Mouse (Mus musculus): Measurements from ENCODE around the gene Asb5.
"Not testable (repeated sequence)": the region's sequence is repeated elsewhere in the genome, so short reads cannot be mapped to it uniquely, and the experiment has no call there.

The Asb5 gene

GRCm38 (mm10) chr8:54529382-54530296, at the start of gene Asb5, which contains the start of gene Spcs3:
Gene Asb5, plus strand, starts transcription at chr8:54529580.
Gene Spcs3, minus strand, starts transcription at chr8:54529998.
- peak; percentile 91 to 97 for DNase-seq (ENCODE audit: low spot score in 2 of 2)

- DNase-seq (ENCODE audit: low spot score in 2 of 2), result no peak
Observed at GRCm38 (mm10) chr8:54486555-54487273, 42.7 kb upstream of the Asb5 start.

- no peak for DNase-seq (ENCODE audit: low spot score in 2 of 2)
Observed at GRCm38 (mm10) chr8:54488437-54488836, 40.9 kb upstream of the Asb5 start.

- peak in 1 of 2 experiments; percentile 43 for DNase-seq (ENCODE audit: low spot score in 2 of 2)
Observed at GRCm38 (mm10) chr8:54491057-54491690, 38.2 kb upstream of the Asb5 start.

- DNase-seq (ENCODE audit: low spot score in 2 of 2), result no peak
Observed at GRCm38 (mm10) chr8:54491934-54492333, 37.4 kb upstream of the Asb5 start.

- DNase-seq (ENCODE audit: low spot score in 2 of 2), result peak in 1 of 2 experiments; percentile 57
Observed at GRCm38 (mm10) chr8:54493110-54493509, 36.3 kb upstream of the Asb5 start.

- DNase-seq (ENCODE audit: low spot score in 2 of 2), result no peak
Observed at GRCm38 (mm10) chr8:54493915-54494314, 35.5 kb upstream of the Asb5 start.

GRCm38 (mm10) chr8:54503104-54503503, 26.3 kb upstream of the Asb5 start:
- DNase-seq (ENCODE audit: low spot score in 2 of 2), result no peak

GRCm38 (mm10) chr8:54505060-54505459, 24.3 kb upstream of the Asb5 start:
- no peak for DNase-seq (ENCODE audit: low spot score in 2 of 2)

- peak; percentile 62 to 82 for DNase-seq (ENCODE audit: low spot score in 2 of 2)
Observed at GRCm38 (mm10) chr8:54507428-54508095, 21.8 kb upstream of the Asb5 start.

GRCm38 (mm10) chr8:54508096-54508456, 21.3 kb upstream of the Asb5 start:
- no peak for DNase-seq (ENCODE audit: low spot score in 2 of 2)

GRCm38 (mm10) chr8:54508814-54509213, 20.6 kb upstream of the Asb5 start:
- no peak for DNase-seq (ENCODE audit: low spot score in 2 of 2)

- DNase-seq (ENCODE audit: low spot score in 2 of 2), result peak in 1 of 2 experiments; percentile 21
Observed at GRCm38 (mm10) chr8:54509221-54509721, 20.1 kb upstream of the Asb5 start.

- no peak for DNase-seq (ENCODE audit: low spot score in 2 of 2)
Observed at GRCm38 (mm10) chr8:54511791-54512190, 17.6 kb upstream of the Asb5 start.

GRCm38 (mm10) chr8:54512200-54512599, 17.2 kb upstream of the Asb5 start:
- not testable (repeated sequence) for DNase-seq (ENCODE audit: low spot score in 2 of 2)

- no peak for DNase-seq (ENCODE audit: low spot score in 2 of 2)
Observed at GRCm38 (mm10) chr8:54518756-54519460, 10.5 kb upstream of the Asb5 start.

GRCm38 (mm10) chr8:54520516-54520915, 8.9 kb upstream of the Asb5 start:
- no peak for DNase-seq (ENCODE audit: low spot score in 2 of 2)

GRCm38 (mm10) chr8:54525606-54526005, 3.8 kb upstream of the Asb5 start:
- DNase-seq (ENCODE audit: low spot score in 2 of 2), result no peak

- DNase-seq (ENCODE audit: low spot score in 2 of 2), result no peak
Observed at GRCm38 (mm10) chr8:54526700-54527099, 2.7 kb upstream of the Asb5 start.

- no peak for DNase-seq (ENCODE audit: low spot score in 2 of 2)
Observed at GRCm38 (mm10) chr8:54528571-54528970, 809 bp upstream of the Asb5 start.

GRCm38 (mm10) chr8:54535172-54535571, 5.8 kb downstream of the Asb5 start:
- no peak for DNase-seq (ENCODE audit: low spot score in 2 of 2)
